Mouse (Mus musculus) adrenal gland, postnatal 14 days (tissue): ENCODE measurements around the gene R3hdm1. TPM values are rescaled to one million over a fixed set of nuclear protein-coding genes. Genes with fewer than 3 reads are reported as not detected.
"Not testable (repeated sequence)": the region's sequence is repeated elsewhere in the genome, so short reads cannot be mapped to it uniquely, and the experiment has no call there.

Experiments used
- DNase-seq: peaks from one replicate; pipeline ENCODE4 v3.0.0; 2021; ENCODE audit warnings: mixed read lengths
- total RNA-seq: library from RNA; stranded (reverse); gene quantifications from 2 replicates; pipeline ENCODE4 v1.2.3, GENCODE M21; 2021

R3hdm1 gene
- total RNA-seq, 1 experiment from 2014 or later = 67.1 TPM

GRCm38 (mm10) chr1:128136222-128136621, 33.1 kb downstream of the R3hdm1 start:
- DNase-seq = not testable (repeated sequence)

- no peak for DNase-seq
Measured at GRCm38 (mm10) chr1:128141039-128141438, 37.9 kb downstream of the R3hdm1 start.

GRCm38 (mm10) chr1:128141737-128142136, 38.6 kb downstream of the R3hdm1 start:
- DNase-seq = no peak

- no peak for DNase-seq
Measured at GRCm38 (mm10) chr1:128166956-128167355, 63.9 kb downstream of the R3hdm1 start.

GRCm38 (mm10) chr1:128170104-128170503, 67.0 kb downstream of the R3hdm1 start:
- no peak for DNase-seq

- no peak for DNase-seq
Measured at GRCm38 (mm10) chr1:128191426-128191825, 88.3 kb downstream of the R3hdm1 start.

GRCm38 (mm10) chr1:128192369-128192768, 89.3 kb downstream of the R3hdm1 start:
- DNase-seq = no peak

GRCm38 (mm10) chr1:128194011-128194410, 90.9 kb downstream of the R3hdm1 start:
- DNase-seq = no peak

GRCm38 (mm10) chr1:128197353-128197752, 94.3 kb downstream of the R3hdm1 start:
- DNase-seq = no peak

GRCm38 (mm10) chr1:128213261-128213660, 110.2 kb downstream of the R3hdm1 start:
- no peak for DNase-seq

GRCm38 (mm10) chr1:128221886-128222285, 118.8 kb downstream of the R3hdm1 start:
- no peak for DNase-seq

- DNase-seq = no peak
Measured at GRCm38 (mm10) chr1:128223304-128223703, 120.2 kb downstream of the R3hdm1 start.

- no peak for DNase-seq
Measured at GRCm38 (mm10) chr1:128235181-128235580, 132.1 kb downstream of the R3hdm1 start.

GRCm38 (mm10) chr1:128243627-128243995, 140.5 kb downstream of the R3hdm1 start, which contains the start of gene Ubxn4:
Ubxn4 (plus strand) TSS chr1:128243964.
- no peak for DNase-seq

GRCm38 (mm10) chr1:128243996-128244726, 141.1 kb downstream of the R3hdm1 start:
- DNase-seq = peak; percentile 98

GRCm38 (mm10) chr1:128244727-128245355, 141.7 kb downstream of the R3hdm1 start:
- peak; percentile 51 for DNase-seq

- not testable (repeated sequence) for DNase-seq
Measured at GRCm38 (mm10) chr1:128267061-128267460, 164.0 kb downstream of the R3hdm1 start.

- DNase-seq = no peak
Measured at GRCm38 (mm10) chr1:128270731-128271130, 167.6 kb downstream of the R3hdm1 start.

GRCm38 (mm10) chr1:128275908-128276307, 172.8 kb downstream of the R3hdm1 start:
- no peak for DNase-seq

GRCm38 (mm10) chr1:128278563-128278962, 175.5 kb downstream of the R3hdm1 start:
- DNase-seq = no peak

- no peak for DNase-seq
Measured at GRCm38 (mm10) chr1:128281753-128282152, 178.7 kb downstream of the R3hdm1 start.

GRCm38 (mm10) chr1:128282924-128283323, 179.8 kb downstream of the R3hdm1 start:
- no peak for DNase-seq

GRCm38 (mm10) chr1:128284157-128284690, 181.1 kb downstream of the R3hdm1 start:
- no peak for DNase-seq

GRCm38 (mm10) chr1:128285136-128285535, 182.0 kb downstream of the R3hdm1 start:
- DNase-seq = no peak
